In the genomic region with DNA sequence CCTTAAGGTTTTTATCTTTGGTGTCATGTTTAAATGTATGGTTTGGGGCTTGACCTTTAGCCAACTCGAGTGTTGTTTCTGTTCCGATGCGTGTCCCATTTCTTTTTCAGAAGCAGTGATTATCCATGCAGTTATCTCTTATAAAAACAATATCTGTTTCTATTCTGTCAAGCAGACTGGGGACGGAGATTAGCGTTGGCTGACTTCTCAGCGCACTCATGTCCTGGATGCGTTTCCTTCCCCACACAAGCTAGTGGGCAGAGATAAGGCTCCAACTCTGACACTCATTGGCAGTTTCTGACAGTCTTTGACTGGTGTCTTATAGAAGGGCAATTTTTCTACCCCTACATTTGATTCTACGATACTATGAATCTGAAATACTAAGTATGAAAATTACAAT, we compare ENCODE assay signal across 21 mouse cellular contexts.
DNase-seq lines count a peak whose midpoint lies in the region; ATAC-seq and TF ChIP-seq lines count a peak whose summit lies in the region.
"Had no signal": no experiment of that assay in that cellular context is flagged by ENCODE, and none has a peak within 500 bp of the region (broad histone marks: within the 10 kb centered on the region; RNA-seq: fewer than 3 reads in every experiment).

No protein-coding gene starts in this region.

- ATAC-seq in liver, embryonic 14.5 days (ENCODE audit: insufficient read depth), result no peak
- no peak for ATAC-seq in liver, embryonic 12.5 days
- ATAC-seq in megakaryocyte progenitor cell, adult 5-6 weeks (replicated peaks; ENCODE audit: poor library complexity), result peak; percentile 87
- ATAC-seq: forebrain, postnatal 0 days; hindbrain, embryonic 16.5 days had no signal

- no peak overlapping the region for H3K4me3 ChIP-seq in liver, embryonic 14.5 days (ENCODE audit: insufficient read depth in 1 of 2, low read depth in 2 of 2, low read length in 2 of 2)
- H3K4me3 ChIP-seq in liver, embryonic 12.5 days, result no peak overlapping the region
- no peak overlapping the region for H3K4me3 ChIP-seq in forebrain, embryonic 10.5 days
- H3K4me3 ChIP-seq: embryonic facial prominence, embryonic 12.5 days; forebrain, embryonic 12.5 days; heart, embryonic 13.5 days; hindbrain, embryonic 12.5 days had no signal

- H3K36me3 ChIP-seq in liver, embryonic 14.5 days (replicated peaks; ENCODE audit: control insufficient read depth, insufficient read depth, low read depth), result no peaks in the 10 kb centered on the region
- no peaks in the 10 kb centered on the region; the same call in 1 of the 2 replicates for H3K36me3 ChIP-seq in liver, embryonic 12.5 days
- no peaks in the 10 kb centered on the region for H3K36me3 ChIP-seq in forebrain, embryonic 10.5 days (replicated peaks)
- H3K36me3 ChIP-seq: embryonic facial prominence, embryonic 12.5 days; forebrain, embryonic 12.5 days; heart, embryonic 13.5 days; hindbrain, embryonic 12.5 days had no signal

- WGBS in liver, embryonic 14.5 days (ENCODE audit: insufficient replicate concordance), result 20% methylated on average over 8 of the region's 8 CpGs
- 33% methylated on average over 8 of the region's 8 CpGs for WGBS in liver, embryonic 12.5 days (ENCODE audit: insufficient replicate concordance)
- WGBS in forebrain, embryonic 10.5 days, result 90% methylated on average over 8 of the region's 8 CpGs

- DNase-seq in liver, embryonic 14.5 days (ENCODE audit: low read depth in 3 of 3, low spot score in 3 of 3), result no peak
- DNase-seq in lung, postnatal 36 days, result peak; percentile 26
- no peak for DNase-seq in lung, adult 18-20 months
- DNase-seq in left cerebral cortex, postnatal 4 days, result no peak
- no peak for DNase-seq in forebrain, embryonic 10.5 days (ENCODE audit: extremely low spot score, low spot score)
- DNase-seq: adrenal gland, adult 2 months; adrenal gland, postnatal 25 days; cerebellum, adult 11 months; cerebellum, adult 8-10 months; cerebellum, postnatal 14 days; forebrain, postnatal 0 days; gastrocnemius, postnatal 14 days; heart, postnatal 36 days had no signal

- H3K4me1 ChIP-seq in liver, embryonic 14.5 days (replicated peaks; ENCODE audit: control insufficient read depth in 2 of 2, insufficient read depth in 2 of 2, low read length in 1 of 2), result peaks cover 0 to 3% of the 10 kb centered on the region in 2 experiments; a peak in 1 of 4 replicates
- no peaks in the 10 kb centered on the region for H3K4me1 ChIP-seq in liver, embryonic 12.5 days
- no peaks in the 10 kb centered on the region for H3K4me1 ChIP-seq in forebrain, embryonic 10.5 days
- H3K4me1 ChIP-seq: embryonic facial prominence, embryonic 12.5 days; forebrain, embryonic 12.5 days; hindbrain, embryonic 12.5 days had no signal

- 0 out of 2 replicates have a peak, but pooled peaks have one; percentile 27 for TF ChIP-seq EP300 in liver, embryonic 14.5 days (IDR thresholded peaks at IDR 0.05; ENCODE audit: low read depth)

- no peaks in the 10 kb centered on the region for H3K27me3 ChIP-seq in liver, embryonic 14.5 days (ENCODE audit: control insufficient read depth, insufficient read depth, low read length)
- no peaks in the 10 kb centered on the region for H3K27me3 ChIP-seq in liver, embryonic 12.5 days (replicated peaks)
- H3K27me3 ChIP-seq in forebrain, embryonic 10.5 days (ENCODE audit: poor library complexity, severe bottlenecking), result no peaks in the 10 kb centered on the region
- H3K27me3 ChIP-seq: CH12.LX; embryonic facial prominence, embryonic 12.5 days; forebrain, embryonic 12.5 days; hindbrain, embryonic 12.5 days had no signal

- H3K4me2 ChIP-seq in liver, embryonic 14.5 days (ENCODE audit: low read depth), result no peak overlapping the region
- H3K4me2 ChIP-seq in liver, embryonic 12.5 days, result no peak overlapping the region
- H3K4me2 ChIP-seq: embryonic facial prominence, embryonic 12.5 days; forebrain, embryonic 12.5 days; heart, embryonic 13.5 days; hindbrain, embryonic 12.5 days had no signal

- H3K9me3 ChIP-seq in liver, embryonic 14.5 days (ENCODE audit: control insufficient read depth, low read length), result no peaks in the 10 kb centered on the region
- H3K9me3 ChIP-seq in liver, embryonic 12.5 days (replicated peaks), result no peaks in the 10 kb centered on the region
- no peaks in the 10 kb centered on the region for H3K9me3 ChIP-seq in forebrain, embryonic 10.5 days
- H3K9me3 ChIP-seq: embryonic facial prominence, embryonic 12.5 days; forebrain, embryonic 12.5 days; heart, embryonic 13.5 days; hindbrain, embryonic 12.5 days had no signal

- H3K9ac ChIP-seq in liver, embryonic 14.5 days (replicated peaks), result no peak overlapping the region
- no peak overlapping the region for H3K9ac ChIP-seq in liver, embryonic 12.5 days
- H3K9ac ChIP-seq: embryonic facial prominence, embryonic 12.5 days; forebrain, embryonic 12.5 days; forebrain, postnatal 0 days; heart, embryonic 13.5 days; hindbrain, embryonic 12.5 days had no signal

- intact Hi-C loops in left cerebral cortex, postnatal 4 days (cut with DNase I), result no loop called here

- TF ChIP-seq CTCF in liver, embryonic 14.5 days (IDR thresholded peaks at IDR 0.05; ENCODE audit: low read depth), result no peak

- no peak overlapping the region for H3K27ac ChIP-seq in liver, embryonic 14.5 days
- H3K27ac ChIP-seq in liver, embryonic 12.5 days, result no peak overlapping the region
- H3K27ac ChIP-seq in forebrain, embryonic 10.5 days, result no peak overlapping the region
- H3K27ac ChIP-seq: embryonic facial prominence, embryonic 12.5 days; forebrain, embryonic 12.5 days; heart, embryonic 13.5 days; hindbrain, embryonic 12.5 days had no signal
